Mouse (Mus musculus): ENCODE data around the gene Ramp3. TPM values are rescaled to one million over a fixed set of nuclear protein-coding genes. Genes with fewer than 3 reads are reported as not detected.

Ramp3 gene
- not detected in 4 replicates for total RNA-seq (2023)

GRCm38 (mm10) chr11:6658271-6658670 lies at the start of gene Ramp3:
Gene Ramp3, plus strand, starts transcription at chr11:6658521.

DNA sequence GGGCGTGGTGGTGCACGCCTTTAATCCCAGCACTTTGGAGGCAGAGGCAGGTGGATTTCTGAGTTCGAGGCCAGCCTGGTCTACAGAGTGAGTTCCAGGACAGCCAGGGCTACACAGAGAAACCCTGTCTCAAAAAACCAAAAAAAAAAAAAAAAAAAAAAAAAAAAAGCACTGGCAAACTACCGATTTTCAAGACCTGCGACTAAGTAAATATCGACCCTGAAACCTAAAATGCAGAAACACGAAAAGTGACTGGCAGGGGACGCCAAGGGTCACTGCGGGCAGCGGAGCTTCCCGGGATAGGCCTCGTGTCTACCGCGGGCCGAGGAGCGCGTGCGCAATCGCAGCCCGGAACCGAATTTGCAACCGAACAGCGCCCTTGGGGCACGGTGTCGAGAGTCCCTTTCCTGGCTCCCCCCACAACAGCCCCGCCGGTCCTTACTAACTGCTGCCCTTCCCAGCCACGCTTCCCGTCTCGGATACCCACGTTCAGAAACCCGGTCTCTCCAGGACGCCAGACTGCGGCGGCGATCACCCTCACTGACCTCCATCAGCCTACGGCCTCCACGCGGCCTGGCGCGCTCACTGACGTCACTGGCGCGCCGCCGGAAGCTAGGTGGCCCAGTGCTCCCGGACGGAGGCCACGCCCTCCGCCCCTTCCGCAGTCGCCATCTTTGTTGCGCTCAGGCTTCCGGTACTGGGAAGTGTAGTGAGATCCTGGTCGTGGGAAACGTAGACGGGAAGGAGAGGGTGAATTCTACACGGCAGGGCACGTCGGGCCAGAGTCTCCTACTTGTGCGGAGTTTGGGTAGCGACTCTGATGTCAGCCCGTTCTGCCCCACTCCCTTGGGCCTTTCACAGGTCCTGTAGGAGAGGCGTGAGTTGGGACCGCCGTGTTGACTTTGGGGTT lies 32.6 kb upstream of the Ramp3 start, which contains the start of gene Tbrg4:
Gene Tbrg4 (minus strand): TSS at position 590 of the 910 bp plus-strand sequence.

GRCm38 (mm10) chr11:6638537-6638936 lies 19.8 kb upstream of the Ramp3 start, which contains the start of gene Wap:
Gene Wap, minus strand, starts transcription at chr11:6638637.

Other genes starting within 250 kb of the Ramp3 start
- 958 to 1,167 TPM (median 1,125 TPM) in 4 replicates for gene Ppia, start 243.1 kb upstream of the Ramp3 start, total RNA-seq (2023)
- gene H2afv, start 214.1 kb upstream of the Ramp3 start, total RNA-seq (2023): 50.9 to 57.2 TPM (median 53.9 TPM) in 4 replicates
- gene Purb, start 182.6 kb upstream of the Ramp3 start, total RNA-seq (2023): 82.8 to 88.0 TPM (median 84.4 TPM) in 4 replicates
- gene Myo1g, start 137.6 kb upstream of the Ramp3 start, total RNA-seq (2023): 267 to 298 TPM (median 283 TPM) in 4 replicates
- gene Ccm2, start 111.6 kb upstream of the Ramp3 start, total RNA-seq (2023): 264 to 295 TPM (median 278 TPM) in 4 replicates
- gene Nacad, start 52.5 kb upstream of the Ramp3 start, total RNA-seq (2023): 0.18 to 1.3 TPM (median 0.60 TPM) in 4 replicates
- gene Tbrg4, start 32.5 kb upstream of the Ramp3 start, total RNA-seq (2023): 143 to 154 TPM (median 148 TPM) in 4 replicates
- not detected in 4 replicates for gene Wap, start 19.9 kb upstream of the Ramp3 start, total RNA-seq (2023)
- gene Gm11983, start 179.1 kb downstream of the Ramp3 start, total RNA-seq (2023): not detected in 4 replicates

All from B cell, adult 62 days (primary cell).